Mouse (Mus musculus): ENCODE data around the gene Prx.

DNA sequence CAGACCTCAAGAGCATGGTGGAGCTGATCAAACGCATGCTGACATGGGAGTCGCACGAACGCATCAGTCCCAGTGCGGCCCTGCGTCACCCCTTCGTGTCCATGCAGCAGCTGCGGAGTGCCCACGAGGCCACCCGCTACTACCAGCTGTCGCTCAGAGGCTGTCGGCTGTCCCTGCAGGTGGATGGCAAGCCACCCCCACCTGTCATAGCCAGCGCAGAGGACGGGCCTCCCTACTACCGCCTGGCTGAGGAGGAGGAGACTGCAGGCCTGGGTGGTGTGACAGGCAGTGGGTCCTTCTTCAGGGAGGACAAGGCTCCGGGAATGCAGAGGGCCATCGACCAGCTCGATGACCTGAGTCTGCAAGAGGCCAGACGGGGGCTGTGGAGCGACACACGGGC lies 29.9 kb downstream of the Prx start:
- TF ChIP-seq CTCF (IDR thresholded peaks at IDR 0.05; ENCODE audit: borderline replicate concordance, extremely low read depth, insufficient read depth, insufficient read length) (no peak), POLR2A (IDR thresholded peaks at IDR 0.05; ENCODE audit: borderline replicate concordance, extremely low read depth, insufficient read depth, insufficient read length, poor library complexity, severe bottlenecking) (no peak)
